Mouse (Mus musculus) hematopoietic stem cell, adult 5-6 weeks (primary cell): Measurements from ENCODE around the gene Vps9d1. TPM values are rescaled to one million over a fixed set of nuclear protein-coding genes. Genes with fewer than 3 reads are reported as not detected.
"Not testable (repeated sequence)": the region's sequence is repeated elsewhere in the genome, so short reads cannot be mapped to it uniquely, and the experiment has no call there.

Source experiments
- ATAC-seq, 2 experiments: fragments of 125-278 bp in 1 of 2; replicated peaks in 1 of 2; 2 replicates each; pipeline ENCODE4 v1.8.0; 2016 to 2017; ENCODE audit warnings: inconsistent platforms in 2 of 2, mild to moderate bottlenecking in 2 of 2, moderate number of reproducible peaks in 2 of 2, low read depth in 1 of 2, moderate TSS enrichment in 1 of 2; ENCODE audit not compliant: low FRiP score in 2 of 2, poor library complexity in 2 of 2, severe bottlenecking in 2 of 2, insufficient read depth in 1 of 2, low TSS enrichment in 1 of 2
- total RNA-seq: library from RNA; stranded (forward); fragments of 172-1452, 232-1000 nt; gene quantifications from 2 replicates; pipeline ENCODE4 v1.2.3, GENCODE M21; 2017

Gene Vps9d1
- 18.8 and 24.6 TPM in 2 replicates for total RNA-seq

DNA sequence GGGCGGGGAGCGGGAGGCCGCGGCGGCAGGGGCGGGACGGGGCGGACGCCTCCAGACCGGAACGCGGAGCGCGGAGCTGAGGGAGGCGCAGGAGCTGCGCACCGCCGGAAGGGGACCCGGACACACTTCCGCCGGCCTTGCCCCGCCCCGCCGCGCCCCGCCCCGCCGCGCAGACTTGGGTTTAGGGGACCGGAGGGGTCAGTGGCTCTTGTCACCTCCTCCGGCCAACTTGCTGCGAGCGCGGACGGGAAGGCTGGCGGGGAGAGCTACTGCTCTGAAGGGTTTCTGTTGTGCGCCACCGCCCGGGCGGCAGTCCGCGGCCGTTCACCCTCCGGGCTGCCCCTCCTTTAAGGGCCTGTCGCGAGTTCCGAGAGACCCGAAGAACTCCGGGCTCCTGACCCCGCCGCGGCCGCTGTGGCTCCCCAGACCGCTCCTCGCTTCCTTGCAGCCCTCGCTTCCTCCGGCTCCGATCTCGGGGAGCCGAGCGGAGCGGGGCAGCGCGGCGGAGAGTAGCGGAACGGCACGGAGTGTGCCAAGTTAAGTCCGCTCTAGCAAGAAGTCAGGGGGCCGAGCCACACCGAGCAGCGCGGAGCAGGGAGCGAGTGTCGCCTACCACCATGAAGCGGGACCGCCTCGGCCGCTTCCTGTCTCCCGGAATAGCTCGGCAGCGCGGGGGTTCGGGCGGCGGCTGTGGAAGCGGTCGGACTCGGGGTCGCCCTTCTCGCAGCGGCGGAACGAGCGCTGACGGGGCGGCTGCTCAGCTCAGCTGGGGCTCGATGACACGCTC is at the start of gene Vps9d1, which contains the start of gene Zfp276:
Vps9d1 (minus strand) TSS at position 250 of the 787 bp plus-strand sequence.
Zfp276 (plus strand) TSS at position 97 of the 787 bp plus-strand sequence.
- peak; percentile 79 to 89 for ATAC-seq

GRCm38 (mm10) chr8:123298301-123298700 is 44.2 kb upstream of the Vps9d1 start:
- ATAC-seq: no peak

- ATAC-seq: no peak
These were observed 38.6 kb upstream of the Vps9d1 start for GRCm38 (mm10) chr8:123292785-123293184.

GRCm38 (mm10) chr8:123292281-123292680 is 38.1 kb upstream of the Vps9d1 start:
- no peak for ATAC-seq

- ATAC-seq: no peak
These were observed 37.6 kb upstream of the Vps9d1 start for GRCm38 (mm10) chr8:123291716-123292115.

GRCm38 (mm10) chr8:123290679-123291078 is 36.5 kb upstream of the Vps9d1 start:
- no peak for ATAC-seq

- ATAC-seq: no peak
These were observed 36.0 kb upstream of the Vps9d1 start for GRCm38 (mm10) chr8:123290166-123290565.

- ATAC-seq: no peak
These were observed 33.2 kb upstream of the Vps9d1 start for GRCm38 (mm10) chr8:123287362-123287761.

DNA sequence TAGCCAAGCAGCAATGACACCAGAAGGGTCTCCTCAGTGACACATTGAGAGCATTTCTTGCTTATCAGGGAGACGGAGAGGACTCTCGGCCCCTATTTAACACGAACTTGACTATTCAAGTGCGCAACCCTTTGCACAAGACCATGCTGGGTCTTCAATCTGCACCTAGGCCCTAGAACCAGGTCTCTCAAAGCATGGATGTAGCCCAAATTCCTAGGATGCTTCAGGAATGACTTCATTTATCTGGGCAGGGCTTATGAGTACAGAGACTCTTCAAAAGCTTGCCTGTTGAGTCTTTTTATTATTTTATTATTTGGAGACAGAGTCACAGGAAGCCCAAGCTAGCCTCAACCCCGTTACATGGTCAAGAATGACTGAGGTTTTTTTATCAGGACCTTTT is 30.3 kb upstream of the Vps9d1 start:
- ATAC-seq: no peak

- ATAC-seq: no peak
These were observed 29.8 kb upstream of the Vps9d1 start for GRCm38 (mm10) chr8:123283991-123284390.

GRCm38 (mm10) chr8:123282994-123283393 is 28.8 kb upstream of the Vps9d1 start:
- not testable (repeated sequence) for ATAC-seq

- peak in 1 of 2 experiments; percentile 79; a peak in 2 of 4 replicates for ATAC-seq
These were observed 26.4 kb upstream of the Vps9d1 start for GRCm38 (mm10) chr8:123280302-123281094.

DNA sequence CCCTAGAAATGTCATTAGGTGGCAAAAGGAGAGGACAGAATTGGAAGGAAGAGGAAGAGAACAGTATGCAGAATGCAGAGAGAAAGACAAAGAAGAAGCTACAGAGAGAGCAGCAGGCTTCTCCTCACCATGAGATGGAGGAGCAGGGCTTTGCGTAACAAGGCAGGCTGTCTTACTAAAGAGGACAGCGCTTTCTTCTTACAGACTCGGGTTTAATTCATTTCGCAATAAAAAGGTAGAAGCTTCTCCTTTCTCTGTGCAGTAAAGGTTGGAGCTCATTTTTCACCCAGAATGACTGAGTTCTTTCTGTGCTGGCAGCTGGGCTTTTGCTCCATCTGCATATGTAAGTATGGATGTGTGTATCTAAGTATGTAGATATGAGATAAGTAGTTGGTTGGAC is 25.7 kb upstream of the Vps9d1 start:
- ATAC-seq: peak in 1 of 2 experiments; percentile 44; a peak in 1 of 4 replicates

GRCm38 (mm10) chr8:123278445-123278844 is 24.3 kb upstream of the Vps9d1 start:
- ATAC-seq: no peak

DNA sequence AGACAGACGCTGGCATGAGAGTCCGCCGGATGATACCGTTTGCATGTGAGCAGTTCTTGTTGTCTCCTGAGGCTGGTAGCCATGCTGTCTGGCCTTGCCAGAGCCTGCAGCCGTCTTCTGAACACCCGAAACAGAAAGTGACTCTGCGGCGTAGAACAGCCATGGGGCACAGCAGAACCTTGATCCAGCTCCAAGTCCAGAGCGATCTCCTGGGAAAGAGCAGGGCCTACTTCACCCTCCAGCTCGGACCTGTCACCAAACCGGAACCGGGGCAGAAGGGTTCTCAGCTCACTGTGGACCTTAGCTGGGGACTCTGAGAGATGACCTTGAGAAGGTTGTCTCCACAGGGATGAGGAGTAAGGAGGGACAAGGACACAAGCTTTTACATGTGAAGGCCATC is 20.9 kb upstream of the Vps9d1 start:
- ATAC-seq: no peak

DNA sequence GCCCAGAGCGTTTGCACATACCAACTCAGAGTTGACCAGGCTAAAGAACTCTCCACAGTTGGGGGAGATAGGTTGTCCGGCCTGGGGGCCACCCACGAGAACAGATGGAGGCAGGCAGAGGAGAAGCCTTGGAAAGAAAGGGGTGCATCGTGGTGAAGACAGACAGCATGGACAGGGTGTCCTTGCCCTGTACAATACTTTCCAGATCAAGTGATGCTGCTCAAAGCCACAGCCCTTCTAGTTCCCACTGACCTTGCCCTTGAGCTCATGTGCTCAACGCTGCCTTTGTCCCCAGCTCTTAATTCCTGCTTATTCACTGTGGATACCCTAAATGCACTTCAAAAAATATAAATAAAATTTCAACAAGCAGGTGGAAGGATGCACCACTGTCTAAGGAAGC is 20.3 kb upstream of the Vps9d1 start:
- ATAC-seq: no peak

- ATAC-seq: no peak
These were observed 17.8 kb upstream of the Vps9d1 start for GRCm38 (mm10) chr8:123271901-123272300.

DNA sequence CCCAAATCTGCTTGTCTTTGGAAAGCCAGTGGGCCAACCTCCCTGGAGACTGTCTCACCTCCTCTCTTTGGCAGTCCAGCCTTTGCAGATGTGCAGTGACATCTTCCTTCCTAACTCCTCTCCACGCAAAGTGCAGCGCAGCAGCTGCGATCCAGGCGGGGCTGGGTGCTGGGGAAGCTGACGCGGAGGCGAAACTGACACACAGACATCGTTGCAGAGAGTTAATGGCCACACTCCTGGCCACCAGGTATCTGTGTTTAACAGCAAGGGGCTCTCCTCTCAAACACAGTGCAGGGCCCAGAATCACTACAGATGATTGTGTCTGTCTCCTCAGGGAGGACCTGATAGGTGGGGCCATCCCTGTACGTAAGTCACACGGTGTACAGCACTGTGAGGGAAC is 17.0 kb upstream of the Vps9d1 start:
- no peak for ATAC-seq
